Mouse (Mus musculus) liver, postnatal 0 days (tissue): ENCODE data around the gene Rarres1.

Experiments used
- CTCF ChIP-seq: sonication (generic); IDR thresholded peaks from 2 replicates; pipeline ENCODE4 v1.5.1; 2016; ENCODE audit warnings: antibody characterized with exemption, low read depth
- EP300 ChIP-seq: IDR thresholded peaks from 2 replicates; pipeline ENCODE4 v1.6.1; 2016; ENCODE audit warnings: antibody characterized with exemption, low read depth, mild to moderate bottlenecking

GRCm38 (mm10) chr3:67564731-67565357 lies 49.5 kb upstream of the Rarres1 start:
- TF ChIP-seq CTCF (peak; percentile 82), EP300 (no peak)
